Mouse (Mus musculus): ENCODE data around the gene Plekhg6.
A peak's percentile ranks its signal among the peaks of the same experiment; 100 is the strongest.

Plekhg6 gene

GRCm38 (mm10) chr6:125380372-125381360, at the start of gene Plekhg6:
Gene Plekhg6, minus strand, starts transcription at chr6:125380793.
- peak; percentile 75 for DNase-seq

GRCm38 (mm10) chr6:125429741-125430140, 49.1 kb upstream of the Plekhg6 start:
- DNase-seq: no peak

DNA sequence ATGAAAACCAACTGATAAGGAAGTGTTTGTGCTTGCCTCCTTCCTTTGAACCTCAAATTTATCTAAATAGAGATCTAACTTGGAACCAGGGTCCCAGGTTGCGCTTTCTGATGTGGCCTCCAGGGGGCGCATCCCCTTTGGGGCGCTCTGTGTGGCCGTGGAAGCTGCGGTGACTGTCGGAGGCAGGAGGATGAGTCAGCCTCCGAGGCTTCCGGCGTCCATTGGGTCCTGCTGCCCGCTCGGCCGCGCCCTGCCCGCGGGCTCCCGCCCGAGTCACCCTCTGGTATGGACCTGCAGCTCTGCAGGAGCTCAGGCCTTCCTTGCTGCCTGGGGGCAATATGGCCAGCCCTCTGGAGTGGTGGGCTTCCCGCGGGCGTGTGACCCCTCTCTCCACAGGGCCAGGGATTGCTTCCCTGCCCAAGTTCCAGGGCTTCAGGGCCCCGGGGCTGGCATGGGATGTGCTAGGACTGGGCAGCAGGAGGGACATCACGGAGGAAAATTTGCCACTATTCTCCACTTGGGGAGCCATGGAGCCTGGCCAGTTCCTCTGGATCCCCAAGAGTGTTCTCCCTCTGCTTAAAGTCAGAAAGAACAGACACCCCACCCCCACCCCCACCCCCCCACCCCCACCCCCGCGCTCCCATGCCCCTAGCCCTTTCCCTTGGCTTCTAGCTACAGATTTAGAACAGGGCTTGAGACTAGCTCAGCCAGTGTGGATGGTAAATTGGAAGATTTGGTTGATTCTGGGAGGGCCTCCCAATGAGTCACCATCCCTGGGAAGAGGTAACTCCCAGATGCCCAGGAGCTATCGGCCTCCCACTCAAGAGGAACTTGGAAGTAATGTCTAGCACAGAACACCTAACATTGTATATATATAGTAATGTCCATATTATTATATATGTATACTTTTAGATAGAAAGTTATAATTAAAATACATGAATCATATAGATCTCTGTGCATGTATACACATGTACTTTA, 46.1 kb upstream of the Plekhg6 start:
- DNase-seq: peak; percentile 90

DNA sequence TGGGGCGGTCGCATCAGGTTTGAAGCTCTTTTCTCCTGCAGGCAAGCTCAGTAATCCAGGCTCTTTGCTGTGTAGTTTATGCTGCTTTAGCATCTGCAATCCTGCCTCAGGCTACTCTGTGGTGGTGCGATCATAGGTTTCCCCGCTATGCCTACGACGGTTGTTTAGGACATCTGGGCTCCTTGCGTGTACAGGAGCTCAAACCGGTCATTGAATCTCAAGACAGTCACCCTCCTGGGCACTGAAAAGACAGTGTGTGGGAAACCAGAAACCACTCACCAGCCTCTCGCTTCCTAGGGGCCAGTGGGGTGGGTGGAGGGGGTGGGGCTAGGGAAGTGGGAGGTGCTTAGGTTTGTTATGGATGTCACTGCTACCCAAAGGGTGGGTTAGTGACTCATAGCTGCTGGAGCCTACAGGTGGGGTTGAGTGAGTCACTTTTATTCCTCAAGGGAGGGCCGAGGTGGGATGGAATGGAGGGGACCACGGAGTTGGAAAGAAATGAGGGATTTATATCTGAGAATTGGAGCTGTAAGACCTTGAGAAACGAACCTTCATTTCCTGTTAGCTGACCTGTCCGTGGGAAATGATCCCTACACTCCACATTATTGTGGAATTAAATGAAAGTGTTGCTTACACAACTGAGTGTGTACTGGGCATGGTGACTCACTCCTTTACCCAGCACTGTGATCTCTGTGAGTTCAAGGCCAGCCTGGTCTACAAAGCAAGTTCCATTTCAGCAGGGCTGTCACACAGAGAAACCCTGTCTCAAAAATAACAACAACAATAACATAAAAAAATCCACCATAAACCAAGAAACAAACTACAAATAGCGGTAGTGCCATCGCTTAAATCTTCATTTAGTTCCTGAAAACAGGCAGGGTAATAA, 44.9 kb upstream of the Plekhg6 start:
- DNase-seq: no peak

- peak; percentile 43 for DNase-seq
Measured at GRCm38 (mm10) chr6:125424156-125424555, 43.6 kb upstream of the Plekhg6 start.

DNA sequence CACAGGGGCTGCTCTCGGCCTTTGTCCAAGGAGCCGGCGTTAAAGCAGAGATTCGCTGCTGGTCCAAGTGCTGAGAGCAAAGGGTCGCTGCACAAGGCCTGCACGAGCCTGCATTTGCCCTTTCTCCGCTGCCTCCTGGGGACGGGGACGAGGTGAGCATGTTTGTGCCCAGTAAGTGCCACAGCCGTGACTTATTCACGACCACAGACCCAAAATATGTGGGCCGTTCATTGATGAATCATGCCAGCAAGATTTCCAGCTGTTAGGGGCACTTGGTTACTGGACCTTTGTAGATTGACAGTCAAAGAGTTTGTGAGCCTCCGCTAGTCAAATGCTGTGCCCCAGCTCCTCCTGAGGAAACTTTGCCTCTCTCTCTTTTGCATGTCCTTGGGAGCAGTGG, 42.9 kb upstream of the Plekhg6 start:
- no peak for DNase-seq

GRCm38 (mm10) chr6:125423099-125423498, 42.5 kb upstream of the Plekhg6 start:
- DNase-seq: no peak

- DNase-seq: peak; percentile 85
Measured at GRCm38 (mm10) chr6:125422051-125422822, 41.6 kb upstream of the Plekhg6 start.

DNA sequence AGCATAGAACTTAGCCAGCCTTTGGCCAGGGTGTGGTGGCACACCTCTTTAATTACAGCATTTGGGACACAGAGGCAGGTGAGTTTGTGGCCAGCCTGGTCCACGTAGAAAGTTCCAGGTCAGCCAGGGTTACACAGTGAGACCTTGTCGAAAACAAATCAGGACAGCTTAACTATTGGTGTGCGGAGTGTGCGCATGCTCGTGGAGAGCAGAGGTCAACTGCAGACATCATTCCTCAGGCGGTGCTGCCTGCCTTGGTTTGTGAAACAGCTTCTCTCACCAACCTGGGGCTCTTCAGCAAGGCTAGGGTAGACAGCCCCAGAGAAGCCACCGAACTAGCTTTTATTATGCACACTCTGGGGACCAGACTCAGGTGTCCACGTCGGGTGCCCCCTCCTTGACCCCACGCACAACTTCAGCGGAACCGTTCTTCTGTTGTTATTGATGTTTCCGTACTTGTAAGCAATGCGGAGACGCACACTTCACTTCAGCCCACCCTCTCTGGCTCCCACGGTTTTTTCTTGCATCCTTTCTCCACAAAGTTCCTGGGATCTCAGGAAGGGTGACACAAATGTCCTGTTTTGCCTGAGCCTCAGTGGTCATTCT, 40.0 kb upstream of the Plekhg6 start:
- DNase-seq: no peak

DNA sequence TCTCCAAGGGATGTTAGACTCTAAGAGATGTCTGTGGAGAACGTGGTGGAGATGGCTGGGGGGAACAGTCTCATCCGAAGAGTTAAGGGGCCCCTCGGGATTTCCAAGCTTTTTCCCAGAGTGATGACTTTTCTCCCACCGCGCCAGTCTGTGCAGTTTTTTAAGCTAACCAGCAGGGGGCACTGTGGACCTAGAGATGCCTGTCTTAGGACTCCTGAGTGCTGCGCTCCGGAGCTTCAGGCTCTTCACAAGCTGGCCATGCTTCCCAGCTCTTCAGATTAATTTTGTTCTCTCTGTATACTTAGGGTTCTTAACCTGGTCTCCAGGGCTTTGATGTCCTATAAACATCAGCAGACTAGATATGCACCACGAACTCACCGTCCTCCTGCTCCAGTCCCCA, 38.2 kb upstream of the Plekhg6 start:
- peak; percentile 81 for DNase-seq

GRCm38 (mm10) chr6:125413326-125413725, 32.7 kb upstream of the Plekhg6 start:
- no peak for DNase-seq

GRCm38 (mm10) chr6:125411661-125412060, 31.1 kb upstream of the Plekhg6 start:
- DNase-seq: no peak

GRCm38 (mm10) chr6:125410995-125411547, 30.5 kb upstream of the Plekhg6 start:
- DNase-seq: peak; percentile 24

GRCm38 (mm10) chr6:125410551-125410950, 30.0 kb upstream of the Plekhg6 start:
- DNase-seq: no peak

- no peak for DNase-seq
Measured at GRCm38 (mm10) chr6:125407657-125408056, 27.1 kb upstream of the Plekhg6 start.

GRCm38 (mm10) chr6:125407224-125407623, 26.6 kb upstream of the Plekhg6 start:
- no peak for DNase-seq

DNA sequence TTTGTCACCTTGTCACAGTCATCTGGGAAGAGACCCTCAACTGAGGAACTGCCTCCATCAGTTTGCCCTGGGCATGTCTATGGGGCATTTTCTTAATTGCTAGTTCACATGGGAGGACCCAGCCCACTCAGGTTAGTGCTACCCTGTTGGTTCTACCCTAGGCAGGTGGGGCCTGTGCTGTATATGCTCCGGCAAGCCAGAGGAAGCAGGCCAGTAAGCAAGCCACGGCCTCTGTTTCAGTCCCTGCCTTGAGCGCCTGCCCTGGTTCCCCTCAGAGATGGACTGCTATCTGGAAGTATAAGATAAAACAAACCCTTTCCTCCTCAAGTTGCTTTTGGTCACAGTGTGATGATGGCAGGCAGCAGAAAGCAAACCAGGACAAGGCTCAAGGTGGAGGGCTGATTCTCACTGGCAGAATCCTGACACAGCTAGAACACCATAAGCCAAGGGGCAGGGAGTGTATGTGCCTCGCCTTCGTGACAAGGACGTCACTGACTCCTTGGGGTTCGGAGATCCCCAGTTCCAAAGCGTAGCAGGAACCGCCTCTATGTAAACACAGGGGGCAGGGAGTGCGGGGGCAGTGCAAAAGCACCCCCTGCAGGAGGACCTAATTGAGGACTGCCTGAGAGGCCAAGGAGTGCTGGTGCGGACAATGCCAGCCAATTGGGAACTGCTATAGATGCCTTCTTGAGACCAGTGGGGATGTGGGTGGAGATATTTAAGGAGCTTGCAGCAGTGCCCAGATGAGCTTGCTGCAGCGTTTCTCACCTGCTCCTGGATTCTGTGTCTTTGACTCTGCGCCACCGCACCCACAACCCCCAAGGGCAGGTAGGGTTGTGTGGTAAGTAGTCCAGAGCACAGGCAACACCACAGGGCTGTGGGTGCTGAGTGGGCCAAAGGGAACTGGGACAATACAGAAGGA, 25.1 kb upstream of the Plekhg6 start:
- no peak for DNase-seq

- no peak for DNase-seq
Measured at GRCm38 (mm10) chr6:125389853-125390252, 9.3 kb upstream of the Plekhg6 start.

DNA sequence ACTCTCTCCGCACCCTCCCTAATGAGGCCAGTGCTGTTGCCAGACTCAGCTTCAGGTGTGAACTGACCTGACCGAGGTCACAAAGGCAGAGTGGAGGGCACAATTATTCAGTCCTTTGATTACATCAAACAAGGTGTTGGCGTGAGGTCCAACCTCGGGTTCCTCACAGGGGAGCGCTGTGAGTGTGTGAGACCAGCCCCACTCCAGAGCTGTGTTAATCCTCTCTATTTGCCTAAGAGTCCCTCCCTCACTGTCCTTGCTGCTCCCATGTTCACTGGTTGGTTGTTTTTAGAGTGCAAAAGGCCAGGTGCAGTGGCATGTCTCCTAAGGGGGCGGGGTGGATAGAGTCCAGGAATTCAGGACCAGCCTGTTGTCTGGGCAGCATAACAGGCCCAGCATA, 5.5 kb upstream of the Plekhg6 start:
- no peak for DNase-seq

Data from kidney, postnatal 10 days (tissue).